In the genomic region with DNA sequence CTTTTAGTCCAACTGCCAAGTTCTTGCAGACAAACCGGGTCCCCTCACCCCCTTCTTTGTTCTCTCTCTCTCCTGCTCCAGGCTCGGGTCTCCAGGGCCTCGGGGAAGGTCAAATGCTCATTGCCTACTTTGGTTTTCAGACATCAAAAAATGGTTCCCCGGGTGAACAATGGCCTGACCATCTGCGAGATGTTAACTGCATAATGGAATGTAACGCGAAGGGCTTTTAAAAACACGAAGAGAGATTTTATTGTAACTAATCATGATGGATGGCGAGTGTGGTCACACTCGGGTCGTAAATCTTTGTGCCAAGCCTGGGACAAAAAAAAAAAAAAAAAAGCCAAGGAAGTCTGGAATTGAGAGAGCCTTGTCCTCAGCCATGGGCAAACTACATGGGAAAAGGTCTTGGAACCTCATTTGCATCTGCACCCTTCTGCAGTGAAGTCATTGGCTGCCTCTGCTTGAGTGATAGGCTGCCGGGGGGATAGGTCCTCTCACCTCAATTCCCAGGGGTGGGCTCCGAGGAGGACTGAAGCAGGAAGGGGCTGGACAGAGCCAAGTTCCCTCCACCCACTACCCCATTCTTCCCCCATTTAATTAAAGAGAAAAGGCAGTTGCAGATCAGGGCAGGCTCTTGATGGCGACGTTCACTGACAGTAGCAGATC, we compare ENCODE assay signal across 26 mouse cellular contexts.
A peak's percentile ranks its signal among the peaks of the same experiment; 100 is the strongest.
DNase-seq lines count a peak whose midpoint lies in the region; ATAC-seq and TF ChIP-seq lines count a peak whose summit lies in the region.
"Had no signal": no experiment of that assay in that cellular context is flagged by ENCODE, and none has a peak within 500 bp of the region (broad histone marks: within the 10 kb centered on the region; RNA-seq: fewer than 3 reads in every experiment).

No protein-coding gene starts in this region.

- H3K9ac ChIP-seq in kidney, embryonic 15.5 days, result no peak overlapping the region
- no peak overlapping the region for H3K9ac ChIP-seq in ES-E14 (ENCODE audit: insufficient read depth, low read depth, low read length, poor library complexity, severe bottlenecking)
- no peak overlapping the region for H3K9ac ChIP-seq in limb, embryonic 12.5 days (replicated peaks)
- H3K9ac ChIP-seq: forebrain, postnatal 0 days; hindbrain, embryonic 15.5 days; limb, embryonic 15.5 days; liver, embryonic 15.5 days; midbrain, embryonic 13.5 days; stomach, embryonic 15.5 days had no signal

- H3K9me3 ChIP-seq in kidney, embryonic 15.5 days (replicated peaks), result no peaks in the 10 kb centered on the region
- no peaks in the 10 kb centered on the region for H3K9me3 ChIP-seq in ES-E14 (ENCODE audit: control insufficient read depth, insufficient read depth, low read depth, low read length)
- H3K9me3 ChIP-seq in limb, embryonic 12.5 days, result no peaks in the 10 kb centered on the region
- H3K9me3 ChIP-seq: forebrain, embryonic 10.5 days; hindbrain, embryonic 15.5 days; limb, embryonic 15.5 days; liver, embryonic 15.5 days; midbrain, embryonic 13.5 days; stomach, embryonic 15.5 days had no signal

- no peaks in the 10 kb centered on the region for H3K36me3 ChIP-seq in kidney, embryonic 15.5 days
- no peaks in the 10 kb centered on the region for H3K36me3 ChIP-seq in ES-E14 (ENCODE audit: control insufficient read depth, insufficient read depth, low read length, poor library complexity, severe bottlenecking)
- no peaks in the 10 kb centered on the region for H3K36me3 ChIP-seq in limb, embryonic 12.5 days
- H3K36me3 ChIP-seq in thymus, adult 2 months (ENCODE audit: control insufficient read depth, insufficient read depth, low read length), result no peaks in the 10 kb centered on the region
- H3K36me3 ChIP-seq: forebrain, embryonic 10.5 days; hindbrain, embryonic 15.5 days; limb, embryonic 15.5 days; liver, embryonic 15.5 days; midbrain, embryonic 13.5 days; stomach, embryonic 15.5 days had no signal

- H3K27ac ChIP-seq in kidney, embryonic 15.5 days, result no peak overlapping the region
- H3K27ac ChIP-seq in ES-E14 (ENCODE audit: insufficient read depth, low read depth, low read length, poor library complexity, severe bottlenecking), result no peak overlapping the region
- H3K27ac ChIP-seq in limb, embryonic 12.5 days, result no peak overlapping the region
- H3K27ac ChIP-seq in thymus, adult 2 months (ENCODE audit: control insufficient read depth, insufficient read depth, low read length), result no peak overlapping the region
- H3K27ac ChIP-seq: forebrain, embryonic 10.5 days; gastrocnemius, adult 2 months; hindbrain, embryonic 15.5 days; limb, embryonic 15.5 days; liver, embryonic 15.5 days; midbrain, embryonic 13.5 days; stomach, embryonic 15.5 days had no signal

- H3K4me1 ChIP-seq in kidney, embryonic 15.5 days, result peaks cover 10% of the 10 kb centered on the region
- no peaks in the 10 kb centered on the region for H3K4me1 ChIP-seq in ES-E14 (ENCODE audit: control insufficient read depth in 2 of 2, insufficient read depth in 2 of 2, low read length in 2 of 2, poor library complexity in 1 of 2)
- H3K4me1 ChIP-seq in limb, embryonic 12.5 days (replicated peaks), result peaks cover 10% of the 10 kb centered on the region; the same call in 1 of the 2 replicates
- no peaks in the 10 kb centered on the region for H3K4me1 ChIP-seq in thymus, adult 2 months (replicated peaks; ENCODE audit: control insufficient read depth, insufficient read depth, low read length)
- H3K4me1 ChIP-seq: hindbrain, embryonic 15.5 days; limb, embryonic 15.5 days; liver, embryonic 15.5 days; stomach, embryonic 15.5 days had no signal

- no peak for DNase-seq in kidney, adult 11 months
- DNase-seq in ES-E14 (ENCODE audit: low read depth, low spot score), result no peak
- peak; percentile 72 for DNase-seq in embryo, embryonic 11 days
- DNase-seq in adrenal gland, adult 2 months, result no peak
- no peak for DNase-seq in thymus, adult 2 months
- no peak for DNase-seq in cerebellum, adult 11 months
- DNase-seq: adrenal gland, postnatal 25 days; cerebellum, adult 9-10 months; forebrain, postnatal 0 days; gastrocnemius, adult 2 months; heart, postnatal 10 days; right cerebral cortex, postnatal 25 days; thymus, postnatal 25 days had no signal

- TF ChIP-seq CTCF in thymus, adult 2 months (IDR thresholded peaks at IDR 0.05; ENCODE audit: borderline replicate concordance, control insufficient read depth, extremely low read depth, insufficient read depth, low read length, poor library complexity), result no peak

- WGBS in kidney, embryonic 15.5 days, result 12% methylated on average over 15 of the region's 15 CpGs
- WGBS in limb, embryonic 12.5 days, result 12% methylated on average over 15 of the region's 15 CpGs
- WGBS in thymus, adult 2 months, result 30% methylated on average over 15 of the region's 15 CpGs

- peak overlapping the region; percentile 31; the same call in 1 of the 2 replicates for H3K4me2 ChIP-seq in kidney, embryonic 15.5 days
- H3K4me2 ChIP-seq in limb, embryonic 12.5 days, result 0 out of 2 replicates have a peak overlapping the region, but pooled peaks have one; percentile 3
- H3K4me2 ChIP-seq: heart, embryonic 11.5 days; hindbrain, embryonic 15.5 days; limb, embryonic 15.5 days; liver, embryonic 15.5 days; midbrain, embryonic 13.5 days; stomach, embryonic 15.5 days had no signal

- peaks cover 17% of the 10 kb centered on the region; the same call in 1 of the 2 replicates for H3K27me3 ChIP-seq in kidney, embryonic 15.5 days
- H3K27me3 ChIP-seq in limb, embryonic 12.5 days, result peaks cover 94% of the 10 kb centered on the region
- no peaks in the 10 kb centered on the region for H3K27me3 ChIP-seq in thymus, adult 2 months (ENCODE audit: control insufficient read depth, insufficient read depth, low read length)
- H3K27me3 ChIP-seq: liver, embryonic 15.5 days had no signal

- H3K4me3 ChIP-seq in kidney, embryonic 15.5 days (replicated peaks), result no peak overlapping the region
- H3K4me3 ChIP-seq in ES-E14 (ENCODE audit: insufficient read depth in 1 of 2, low read depth in 1 of 2, low read length in 2 of 2, poor library complexity in 1 of 2, severe bottlenecking in 1 of 2), result no peak overlapping the region
- no peak overlapping the region for H3K4me3 ChIP-seq in limb, embryonic 12.5 days (replicated peaks)
- H3K4me3 ChIP-seq in thymus, adult 2 months (ENCODE audit: control insufficient read depth, insufficient read depth, low read length), result no peak overlapping the region
- H3K4me3 ChIP-seq: forebrain, embryonic 10.5 days; gastrocnemius, adult 2 months; hindbrain, embryonic 15.5 days; limb, embryonic 15.5 days; liver, embryonic 15.5 days; midbrain, embryonic 13.5 days; stomach, embryonic 15.5 days had no signal

- TF ChIP-seq POLR2A in thymus, adult 2 months (IDR thresholded peaks at IDR 0.05; ENCODE audit: control insufficient read depth, extremely low read depth, insufficient read depth, low read length, poor library complexity), result no peak

- in situ Hi-C loops in ES-E14 (cut with MboI; ENCODE audit: low sequenced_read_pairs in 2 of 2, unreplicated experiment in 2 of 2), result no loop called here

- ATAC-seq in kidney, embryonic 15.5 days (replicated peaks; ENCODE audit: low FRiP score), result 0 out of 2 replicates have a peak, but pooled peaks have one; percentile 52
- ATAC-seq in limb, embryonic 12.5 days (ENCODE audit: insufficient number of reproducible peaks, insufficient read depth, low FRiP score, low TSS enrichment, low read depth), result no peak
- ATAC-seq: activated CD4-positive, CD25-positive, alpha-beta regulatory T cell, adult 4 months; forebrain, postnatal 0 days; intestine, postnatal 0 days; lung, postnatal 0 days; midbrain, embryonic 13.5 days; Patski had no signal

TF ChIP-seq in ES-E14, 5 proteins besides CTCF, POLR2A, EP300 and RAD21:
- peak; percentile 69; the same call in 1 of the 2 replicates for TF ChIP-seq ZNF384 (IDR thresholded peaks at IDR 0.05; ENCODE audit: low read depth, low read length)
- no peak for TF ChIP-seq ZC3H11A (IDR thresholded peaks at IDR 0.05; ENCODE audit: borderline replicate concordance, low read depth, low read length)
- no peak for TF ChIP-seq HCFC1 (IDR thresholded peaks at IDR 0.05; ENCODE audit: borderline replicate concordance, insufficient read depth, low read length)
- no peak for TF ChIP-seq MAFK (IDR thresholded peaks at IDR 0.05; ENCODE audit: insufficient read depth, low read depth, low read length)
- TF ChIP-seq CHD2 (IDR thresholded peaks at IDR 0.05; ENCODE audit: low read depth, low read length), result no peak
TF ChIP-seq in ES-E14: peak in this region for 1.
